Mouse (Mus musculus) retina, postnatal 7 days (tissue): ENCODE data around the gene Gm10338.
"Not testable (repeated sequence)": the region's sequence is repeated elsewhere in the genome, so short reads cannot be mapped to it uniquely, and the experiment has no call there.

Source experiments
- DNase-seq: peaks from one replicate; pipeline ENCODE4 v3.0.0-alpha.2; 2012; ENCODE audit warnings: low read depth, low spot score

The Gm10338 gene

GRCm38 (mm10) chr14:7595492-7595891 is at the start of gene Gm10338:
Gm10338 (minus strand) TSS chr14:7595592.
- not testable (repeated sequence) for DNase-seq

- DNase-seq = not testable (repeated sequence)
Measured at GRCm38 (mm10) chr14:7643872-7644271, 48.5 kb upstream of the Gm10338 start, which contains the start of gene Gm10128. Gm10128 (minus strand) TSS chr14:7643972.

- not testable (repeated sequence) for DNase-seq
Measured at GRCm38 (mm10) chr14:7568382-7568781, 27.0 kb downstream of the Gm10338 start, which contains the start of gene Gm3558. Gm3558 (minus strand) TSS chr14:7568566.

- DNase-seq = not testable (repeated sequence)
Measured at GRCm38 (mm10) chr14:7567890-7568289, 27.5 kb downstream of the Gm10338 start.

- not testable (repeated sequence) for DNase-seq
Measured at GRCm38 (mm10) chr14:7567266-7567665, 28.1 kb downstream of the Gm10338 start.
